Mouse (Mus musculus) stomach, postnatal 0 days (tissue): ENCODE measurements at regions not wholly inside any gene's neighbourhood (a gene's known extent, or its start where the extent isn't known, plus 50 kb on each side); places are given as distances from the start of the nearest gene placed in this dataset.

Source experiments
- ATAC-seq: fragments of 200-750 bp; cut with Nextera tagmentation; 2 replicates; pipeline ENCODE4 v1.8.0; 2017; ENCODE audit not compliant: low FRiP score, low TSS enrichment
- DNase-seq: peaks from one replicate; pipeline ENCODE4 v3.0.0-alpha.2; 2016; ENCODE audit warnings: low spot score
- H3K27ac ChIP-seq: fragments of 300-500 bp; sonication (generic); replicated peaks from 2 replicates; pipeline ENCODE4 v1.5.1; 2014; ENCODE audit warnings: mild to moderate bottlenecking, control low read depth
- H3K27me3 ChIP-seq: fragments of 300-500 bp; sonication (generic); 2 replicates; pipeline ENCODE4 v1.6.1; 2014; ENCODE audit warnings: low read length; ENCODE audit not compliant: control insufficient read depth, insufficient read depth
- H3K36me3 ChIP-seq: fragments of 300-500 bp; sonication (generic); 2 replicates; pipeline ENCODE4 v1.6.1; 2014; ENCODE audit warnings: low read length, mixed read lengths; ENCODE audit not compliant: control insufficient read depth, insufficient read depth
- H3K4me1 ChIP-seq: fragments of 300-500 bp; sonication (generic); replicated peaks from 2 replicates; pipeline ENCODE4 v1.6.1; 2014; ENCODE audit warnings: antibody characterized with exemption; ENCODE audit not compliant: control insufficient read depth, insufficient read depth
- H3K4me2 ChIP-seq: fragments of 300-500 bp; sonication (generic); replicated peaks from 2 replicates; pipeline ENCODE4 v1.6.1; 2014; ENCODE audit warnings: low read depth, mild to moderate bottlenecking, control low read depth, moderate library complexity
- H3K4me3 ChIP-seq: fragments of 300-500 bp; sonication (generic); 2 replicates; pipeline ENCODE4 v1.5.1; 2014; ENCODE audit warnings: low read depth, low read length, control low read depth
- H3K9ac ChIP-seq: fragments of 300-500 bp; sonication (generic); 2 replicates; pipeline ENCODE4 v1.6.1; 2014; ENCODE audit warnings: mild to moderate bottlenecking, low read length, control low read depth, mixed read lengths
- H3K9me3 ChIP-seq: fragments of 300-500 bp; sonication (generic); 2 replicates; pipeline ENCODE4 v1.6.1; 2016; ENCODE audit warnings: low read length; ENCODE audit not compliant: control insufficient read depth
- CTCF ChIP-seq: IDR thresholded peaks from 2 replicates; pipeline ENCODE4 v1.5.1; 2016; ENCODE audit warnings: antibody characterized with exemption, low read depth, mild to moderate bottlenecking, moderate library complexity
- EP300 ChIP-seq: optimal IDR thresholded peaks from 2 replicates; pipeline ENCODE3; 2016; ENCODE audit warnings: antibody characterized with exemption

GRCm38 (mm10) chr8:98214019-98214418 lies 1202.3 kb downstream of the Cdh8 start:
- DNase-seq (no peak), ATAC-seq (no peak)
- Histone ChIP-seq H3K36me3 (no peaks in the 10 kb centered on the region), H3K4me2 (no peak overlapping the region), H3K4me1 (no peaks in the 10 kb centered on the region), H3K9me3 (no peaks in the 10 kb centered on the region), H3K4me3 (no peak overlapping the region), H3K27me3 (no peaks in the 10 kb centered on the region), H3K27ac (no peak overlapping the region), H3K9ac (no peak overlapping the region)
- TF ChIP-seq EP300 (no peak), CTCF (no peak)
